Mouse (Mus musculus): ENCODE results near the gene Timd4. TPM values are rescaled to one million over a fixed set of nuclear protein-coding genes. Genes with fewer than 3 reads are reported as not detected.

Timd4 gene
- polyA plus RNA-seq, 1 experiment = 2.1 TPM

DNA sequence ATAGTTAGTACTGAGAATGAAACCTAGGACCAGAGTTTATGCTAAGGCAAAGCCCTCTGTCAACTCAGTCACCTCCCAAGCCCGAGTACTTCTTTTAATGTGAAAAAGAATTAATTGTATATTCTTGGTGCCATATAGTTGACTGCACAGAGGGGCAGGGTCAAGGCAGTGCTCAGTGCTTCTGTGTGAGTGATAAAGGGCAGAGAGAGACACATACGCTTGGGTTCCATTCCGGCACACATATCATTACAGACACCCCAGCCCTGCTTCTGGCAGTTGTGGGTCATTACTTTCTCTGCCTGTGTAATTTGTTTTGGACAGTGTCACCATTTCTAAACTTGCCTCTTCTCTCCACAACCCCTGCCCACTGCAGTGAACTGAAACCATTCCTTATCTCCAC lies 78.5 kb downstream of the Timd4 start:
- Histone ChIP-seq H3K4me1 (ENCODE audit: control insufficient read depth, insufficient read depth, insufficient read length, low read length) (no peaks in the 10 kb centered on the region), H3K27ac (replicated peaks; ENCODE audit: low read depth, low read length) (no peak overlapping the region), H3K4me3 (ENCODE audit: insufficient read depth, low read depth, low read length) (no peak overlapping the region)

Other genes starting within 250 kb of the Timd4 start
- gene BC053393, start 239.3 kb upstream of the Timd4 start, polyA plus RNA-seq (2012; ENCODE audit: insufficient read depth, insufficient read length, missing spikeins) = not detected in 2 replicates
- not detected in 2 replicates for gene Dppa1, start 181.5 kb upstream of the Timd4 start, polyA plus RNA-seq (2012; ENCODE audit: insufficient read depth, insufficient read length, missing spikeins)
- not detected in 2 replicates for gene Timd2, start 103.7 kb upstream of the Timd4 start, polyA plus RNA-seq (2012; ENCODE audit: insufficient read depth, insufficient read length, missing spikeins)
- gene Havcr1, start 75.7 kb upstream of the Timd4 start, polyA plus RNA-seq (2012; ENCODE audit: insufficient read depth, insufficient read length, missing spikeins) = not detected in 2 replicates

Data from brown adipose tissue, adult 24 weeks (tissue).